ENCODE assay signal across 8 mouse cellular contexts in the genomic region with DNA sequence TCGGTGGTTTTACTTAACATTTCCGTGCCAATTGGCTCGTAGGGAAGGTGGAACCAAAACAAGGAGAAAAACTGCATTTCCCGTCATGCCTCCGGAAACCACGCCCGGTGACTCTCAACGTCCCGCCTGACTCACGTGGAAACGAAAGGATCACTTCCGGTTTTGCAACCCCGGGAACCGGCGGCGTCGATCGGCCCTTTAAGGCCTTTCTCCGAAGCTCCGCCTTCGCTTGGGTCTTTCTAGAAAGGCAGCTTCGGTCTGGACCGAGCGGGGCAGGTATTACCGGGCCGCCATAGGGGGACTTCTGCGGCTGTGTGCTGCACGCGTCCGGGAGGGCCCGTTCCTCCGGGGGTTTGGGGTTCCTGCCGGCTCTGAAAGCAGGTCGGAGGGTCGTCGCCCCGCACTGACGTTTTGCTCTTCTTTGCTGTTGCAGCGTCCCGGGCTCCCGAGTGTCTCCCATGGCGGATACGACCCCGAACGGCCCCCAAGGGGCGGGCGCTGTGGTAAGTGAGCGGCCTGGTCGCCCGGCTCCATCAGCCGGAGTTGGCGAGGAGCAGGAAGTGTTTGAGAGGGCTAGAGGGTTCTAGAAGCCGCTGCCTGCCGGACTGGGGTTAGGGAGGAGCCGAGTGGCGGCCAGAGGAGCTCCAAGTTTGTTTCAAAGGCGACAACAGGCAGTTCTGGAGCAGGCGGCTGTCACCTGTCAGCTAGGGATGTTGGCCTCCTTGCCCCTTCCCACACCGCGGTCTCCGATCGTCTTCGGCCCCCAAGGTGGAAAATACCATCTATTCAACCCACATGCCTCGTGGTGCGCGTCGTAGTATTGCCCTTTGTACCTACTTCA. TPM values are rescaled to one million over a fixed set of nuclear protein-coding genes. Genes with fewer than 3 reads are reported as not detected.
DNase-seq lines count a peak whose midpoint lies in the region; ATAC-seq and TF ChIP-seq lines count a peak whose summit lies in the region.

A gene (plus strand): TSS at position 35 of the 841 bp plus-strand sequence.

- in situ Hi-C loops in Patski (cut with MboI; ENCODE audit: low pct_unique_long_range_greater_than_20kb), result no loop called here

- CTCF ChIA-PET in Patski (lab: Charles Lee), result interaction anchor here (1.2 kb wide), 1 partner anchor 28 kb away, joined by 4 read pairs; no protein-coding TSS in a partner anchor

- ATAC-seq in Patski, result peak; percentile 98
- peak; percentile 91 for ATAC-seq in hindbrain, embryonic 13.5 days (ENCODE audit: low FRiP score)

- peak within 1 kb of the TSS; percentile 79 for H3K4me2 ChIP-seq in hindbrain, embryonic 13.5 days

- peaks cover 23% of the 10 kb centered on the region for H3K36me3 ChIP-seq in hindbrain, embryonic 13.5 days

- no peaks in the 10 kb centered on the region for H3K9me3 ChIP-seq in hindbrain, embryonic 13.5 days

- WGBS in hindbrain, embryonic 13.5 days, result under 1% methylated on average over 67 of the region's 67 CpGs

- no peak for TF ChIP-seq CTCF in Patski (IDR thresholded peaks at IDR 0.05)

- POLR2A ChIA-PET in Patski (lab: Charles Lee), result interaction anchor here (1.1 kb wide), 1 partner anchor 47 kb away, joined by 3 read pairs; no protein-coding TSS in a partner anchor

- no peaks in the 10 kb centered on the region for H3K27me3 ChIP-seq in Patski
- H3K27me3 ChIP-seq in hindbrain, embryonic 13.5 days, result no peaks in the 10 kb centered on the region

- DNase-seq in Patski (ENCODE audit: low read depth, low spot score), result peak; percentile 92
- peak; percentile 90 to 93 for DNase-seq in cerebellum, postnatal 14 days
- peak; percentile 89 to 92 for DNase-seq in frontal cortex, postnatal 14 days (ENCODE audit: low spot score in 2 of 2)
- DNase-seq in layer of hippocampus, postnatal 25 days (ENCODE audit: extremely low spot score in 1 of 2, low spot score in 1 of 2), result peak; percentile 77 to 82
- DNase-seq in lung, postnatal 25 days (ENCODE audit: low spot score), result peak; percentile 98
- DNase-seq in retina, embryonic 14.5 days (ENCODE audit: low spot score), result peak; percentile 96
- peak; percentile 86 for DNase-seq in thymus, postnatal 4 days

- H3K27ac ChIP-seq in hindbrain, embryonic 13.5 days, result peak within 1 kb of the TSS; percentile 95

- H3K4me3 ChIP-seq in hindbrain, embryonic 13.5 days, result peak within 1 kb of the TSS; percentile 93

- peaks cover 18% of the 10 kb centered on the region for H3K4me1 ChIP-seq in hindbrain, embryonic 13.5 days (replicated peaks)

- peak within 1 kb of the TSS; percentile 92 for H3K9ac ChIP-seq in hindbrain, embryonic 13.5 days

RNA-seq across cellular contexts. Expression of the gene that starts here (rescaled TPM):
- 110 TPM for polyA plus RNA-seq in Patski (2021)
- 89.8 and 93.8 TPM in 2 replicates for polyA plus RNA-seq in hindbrain, embryonic 13.5 days (2015; fragmentation: Nextera tagmentation; extraction: Ambion mirVana)
- total RNA-seq in layer of hippocampus, postnatal 25 days (2021), result 10 to 100 TPM; 84.4 to 97.2 TPM

Comparison
In these comparisons a context has a peak if more than half of its experiments do, and no peak if none do; other contexts are left out.
1. Peak in every context shown above with its lines: DNase-seq, ATAC-seq, H3K4me3 ChIP-seq and H3K27ac ChIP-seq.